Mouse (Mus musculus) ES-E14 (cell line): ENCODE measurements around the gene AU040320.

Experiments
- CHD2 ChIP-seq: IDR thresholded peaks from 2 replicates; pipeline ENCODE4 v1.6.1; 2014; ENCODE audit warnings: mild to moderate bottlenecking, low read depth, low read length, inconsistent platforms
- ZC3H11A ChIP-seq: IDR thresholded peaks from 2 replicates; pipeline ENCODE4 v1.6.1; 2012; ENCODE audit warnings: low read depth, mild to moderate bottlenecking, inconsistent platforms, low read length, borderline replicate concordance

- TF ChIP-seq ZC3H11A = no peak
- no peak for TF ChIP-seq CHD2
Observed at GRCm38 (mm10) chr4:126802174-126802573, 48.8 kb downstream of the AU040320 start.
